Mouse (Mus musculus): ENCODE results near the gene Lasp1.
"Not testable (repeated sequence)": the region's sequence is repeated elsewhere in the genome, so short reads cannot be mapped to it uniquely, and the experiment has no call there.

The Lasp1 gene

DNA sequence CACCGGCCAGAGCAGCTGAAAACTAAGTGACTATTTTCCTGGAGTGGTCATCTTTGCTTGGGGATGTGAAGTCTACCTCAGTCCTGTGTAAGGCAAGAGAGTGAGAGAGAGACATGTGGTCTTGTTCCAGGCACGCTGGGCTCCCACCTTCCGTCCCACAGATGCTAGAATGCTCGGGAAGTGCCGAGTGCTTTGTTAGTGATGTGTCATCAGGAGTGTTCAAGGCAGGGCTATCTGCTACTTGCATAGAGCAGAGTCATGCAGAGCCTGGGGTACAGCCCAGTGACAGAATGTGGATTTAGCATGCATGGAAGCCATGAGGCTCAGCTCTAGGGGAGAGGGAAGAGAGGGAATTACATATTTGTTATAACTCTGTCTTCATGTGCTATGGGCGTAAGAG lies 28.9 kb downstream of the Lasp1 start:
- DNase-seq (ENCODE audit: low read depth, low spot score): no peak

DNA sequence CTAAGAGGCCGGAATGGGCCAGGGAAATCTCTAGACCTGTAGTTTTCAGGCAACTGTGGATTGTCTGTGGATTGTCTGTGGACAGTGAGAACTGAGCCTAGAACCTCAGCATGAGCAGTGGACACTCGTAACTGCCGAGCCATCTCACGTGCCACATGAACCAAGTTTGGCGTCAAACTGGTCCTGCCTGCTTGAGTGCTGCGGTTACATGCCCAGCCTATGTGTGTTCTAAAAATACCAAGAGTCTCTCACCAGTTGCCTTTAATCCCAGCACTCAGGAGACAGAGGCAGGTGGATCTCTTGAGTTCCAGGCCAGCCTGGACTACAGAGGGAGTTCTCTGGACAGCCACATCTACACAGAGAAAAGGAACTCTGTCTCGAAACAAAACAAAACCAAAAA lies 30.6 kb downstream of the Lasp1 start:
- no peak for DNase-seq (ENCODE audit: low read depth, low spot score)

DNA sequence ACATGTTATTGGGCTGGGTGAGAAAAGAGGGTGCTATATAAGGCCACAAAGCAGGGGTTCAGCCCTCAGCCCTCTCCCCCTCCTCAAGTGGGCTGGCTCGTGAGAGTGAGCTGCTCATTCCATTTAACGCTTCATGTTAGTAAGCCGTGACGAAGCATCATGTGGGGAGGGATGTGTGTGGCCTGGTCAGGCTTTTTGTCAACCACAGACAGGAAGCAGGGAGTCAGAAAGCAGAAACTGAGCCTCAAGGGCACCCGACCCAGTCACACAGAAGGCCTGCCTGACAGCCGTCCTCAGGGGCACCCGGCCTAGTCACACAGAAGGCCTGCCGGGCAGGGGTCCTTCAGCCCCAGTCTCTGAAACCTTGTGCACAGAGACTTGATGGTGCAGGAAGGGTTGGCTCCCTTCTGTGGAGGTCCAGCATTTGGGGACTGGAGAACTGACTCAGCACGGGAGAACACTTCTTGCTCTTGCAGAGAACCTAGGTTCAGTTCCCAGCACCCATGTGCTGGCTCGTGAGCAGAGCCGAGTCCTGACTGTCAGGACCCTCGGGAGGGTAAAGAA lies 31.2 kb downstream of the Lasp1 start:
- no peak for DNase-seq (ENCODE audit: low read depth, low spot score)

DNA sequence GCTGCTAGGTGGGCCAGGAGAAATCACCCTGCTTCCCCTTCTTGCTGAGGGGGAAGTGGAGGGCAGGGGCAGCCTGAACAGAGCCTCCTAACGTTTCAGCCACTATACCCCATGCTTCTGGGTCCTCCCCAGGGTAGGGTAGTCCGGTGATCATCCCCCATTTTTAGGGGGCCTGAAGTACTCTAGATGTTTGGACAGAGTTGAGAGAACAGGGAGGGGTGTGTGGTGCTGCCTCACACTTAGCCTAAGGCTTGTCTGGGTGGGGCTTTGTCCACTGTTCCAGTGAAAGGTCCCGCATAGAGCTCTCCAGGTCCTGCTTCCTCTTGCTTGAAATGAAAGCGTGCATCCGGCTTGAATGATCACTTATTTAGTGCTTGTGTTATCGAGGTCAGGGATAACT lies 31.7 kb downstream of the Lasp1 start:
- no peak for DNase-seq (ENCODE audit: low read depth, low spot score)

DNA sequence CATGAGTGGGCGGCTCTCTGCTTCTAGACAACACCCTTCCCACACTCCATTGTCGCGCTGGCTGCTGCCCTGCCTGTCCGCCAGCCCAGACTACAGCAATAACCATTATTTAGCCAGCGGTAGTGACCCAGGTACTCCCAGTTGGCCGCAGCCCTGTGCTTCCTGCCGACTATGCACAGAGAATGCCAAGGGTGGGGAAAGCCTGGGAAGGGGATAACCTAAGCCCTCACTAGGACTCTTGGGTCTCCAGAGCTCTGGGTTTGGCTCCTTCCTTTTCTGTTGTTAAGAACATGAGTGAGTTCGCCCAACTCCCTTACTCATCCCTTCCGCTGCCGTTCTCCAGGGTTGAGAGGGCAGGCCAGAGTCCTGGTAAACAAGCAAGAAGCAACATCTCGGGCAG lies 33.2 kb downstream of the Lasp1 start:
- no peak for DNase-seq (ENCODE audit: low read depth, low spot score)

DNA sequence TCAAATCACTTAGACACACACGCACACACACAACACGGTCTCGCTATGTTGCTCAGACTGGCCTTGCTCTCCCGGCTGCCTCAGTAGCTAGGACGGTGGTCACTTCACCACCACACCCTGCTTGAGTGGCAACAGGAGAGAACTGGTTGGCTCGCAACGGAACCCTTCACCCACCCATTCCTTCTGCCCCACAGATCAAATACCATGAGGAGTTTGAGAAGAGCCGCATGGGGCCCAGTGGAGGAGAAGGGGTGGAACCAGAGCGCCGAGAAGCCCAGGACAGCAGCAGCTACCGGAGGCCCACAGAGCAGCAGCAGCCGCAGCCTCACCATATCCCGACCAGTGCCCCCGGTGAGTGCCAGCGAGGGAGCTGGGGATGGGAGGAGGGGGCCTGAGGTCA lies 34.6 kb downstream of the Lasp1 start:
- DNase-seq (ENCODE audit: low read depth, low spot score): no peak

DNA sequence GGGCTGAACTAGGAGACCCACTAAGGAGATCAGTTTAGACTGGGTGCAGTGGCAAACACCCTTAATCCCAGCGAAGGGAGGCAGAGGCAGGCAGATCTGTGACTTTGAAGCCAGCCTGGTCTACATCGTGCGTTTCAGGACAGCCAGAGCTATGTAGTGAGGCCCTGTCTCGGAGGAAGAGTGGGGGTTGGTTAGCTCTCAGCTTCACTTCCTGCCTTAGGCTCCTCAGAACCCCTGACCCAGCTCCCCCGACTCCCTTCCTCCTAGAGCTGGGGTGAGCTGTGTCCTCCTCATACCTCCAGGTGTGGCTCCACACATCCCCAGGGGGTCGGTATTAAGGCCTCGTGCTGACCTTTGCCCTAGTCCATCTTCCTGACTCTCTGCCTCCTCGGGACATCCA lies 37.7 kb downstream of the Lasp1 start:
- no peak for DNase-seq (ENCODE audit: low read depth, low spot score)

DNA sequence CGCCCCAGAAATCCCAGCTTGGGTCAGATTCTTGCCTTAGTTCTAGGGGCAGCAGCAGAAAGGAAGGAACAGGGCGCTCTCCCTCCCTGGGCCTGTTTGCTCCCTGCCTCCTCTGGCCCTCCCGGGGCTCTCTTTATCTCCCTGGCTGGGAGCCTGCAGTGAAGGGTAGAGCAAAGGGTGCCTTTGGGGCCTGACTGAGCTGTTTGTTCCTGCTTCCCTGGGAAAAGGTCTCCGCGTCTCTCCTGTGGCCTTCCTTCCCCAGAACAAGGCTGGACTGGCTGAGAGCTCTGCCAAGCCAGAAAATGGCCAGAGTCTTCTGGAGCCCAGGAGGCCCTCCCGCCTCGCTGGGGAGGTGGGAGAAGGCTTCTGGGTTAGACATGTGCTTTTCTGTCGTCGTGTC lies 38.3 kb downstream of the Lasp1 start:
- DNase-seq (ENCODE audit: low read depth, low spot score): not testable (repeated sequence)

DNA sequence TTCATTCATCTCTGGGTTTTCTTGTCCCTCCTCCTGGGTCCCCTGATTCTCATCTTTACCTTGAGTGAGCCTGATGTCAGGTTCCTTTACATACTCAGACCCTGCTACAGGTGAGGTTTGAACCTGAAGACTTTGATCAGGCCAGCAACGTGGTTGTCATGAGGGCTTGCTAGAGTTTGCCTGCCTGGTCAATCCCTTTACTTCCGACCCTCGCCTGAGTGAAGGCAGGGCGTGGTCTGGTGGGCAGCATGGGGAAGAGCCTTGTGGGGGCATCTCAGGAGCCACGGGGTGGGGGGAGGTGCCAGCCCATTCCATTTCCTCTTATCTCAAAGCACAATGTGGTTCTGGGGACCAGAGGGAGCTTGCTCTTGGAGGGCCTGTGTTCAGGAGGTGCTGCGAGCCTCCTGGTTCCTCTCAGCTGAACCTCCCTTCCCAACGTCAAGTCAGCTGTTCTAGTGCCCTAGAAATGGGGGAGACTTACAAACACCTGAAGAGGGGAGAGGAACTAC lies 38.9 kb downstream of the Lasp1 start:
- no peak for DNase-seq (ENCODE audit: low read depth, low spot score)

DNA sequence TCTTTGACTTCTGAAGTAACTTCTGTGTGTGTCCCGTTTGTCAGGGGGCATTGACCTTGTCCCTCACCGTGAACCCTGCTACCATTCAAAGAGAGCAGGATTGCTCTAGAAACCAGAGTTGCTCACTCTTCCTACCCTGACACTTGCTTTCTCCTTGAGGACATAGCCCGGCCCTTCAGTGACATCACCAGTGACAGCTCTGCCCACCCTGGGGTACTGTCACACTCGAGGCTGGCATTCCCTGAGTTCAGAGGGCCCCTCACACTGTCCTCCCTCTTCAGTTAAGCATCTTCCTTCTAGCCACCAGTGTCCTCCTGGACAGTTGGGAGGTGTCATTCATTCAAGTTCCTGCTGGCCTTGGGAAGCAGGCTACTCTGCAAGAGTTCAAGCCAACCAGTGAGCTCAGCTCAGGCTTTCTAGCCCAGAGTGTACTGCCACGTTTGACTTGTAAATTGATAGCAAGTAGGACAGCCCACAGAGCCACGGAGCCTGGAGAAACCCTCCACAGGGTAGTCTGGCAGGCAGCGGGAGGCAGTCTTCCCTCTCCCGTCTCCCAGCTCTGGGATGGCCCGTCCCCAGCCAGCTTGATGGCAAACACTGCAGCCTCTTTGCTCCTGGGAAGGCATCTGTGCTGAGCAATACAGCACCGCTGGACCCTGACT lies 40.1 kb downstream of the Lasp1 start:
- DNase-seq (ENCODE audit: low read depth, low spot score): no peak

DNA sequence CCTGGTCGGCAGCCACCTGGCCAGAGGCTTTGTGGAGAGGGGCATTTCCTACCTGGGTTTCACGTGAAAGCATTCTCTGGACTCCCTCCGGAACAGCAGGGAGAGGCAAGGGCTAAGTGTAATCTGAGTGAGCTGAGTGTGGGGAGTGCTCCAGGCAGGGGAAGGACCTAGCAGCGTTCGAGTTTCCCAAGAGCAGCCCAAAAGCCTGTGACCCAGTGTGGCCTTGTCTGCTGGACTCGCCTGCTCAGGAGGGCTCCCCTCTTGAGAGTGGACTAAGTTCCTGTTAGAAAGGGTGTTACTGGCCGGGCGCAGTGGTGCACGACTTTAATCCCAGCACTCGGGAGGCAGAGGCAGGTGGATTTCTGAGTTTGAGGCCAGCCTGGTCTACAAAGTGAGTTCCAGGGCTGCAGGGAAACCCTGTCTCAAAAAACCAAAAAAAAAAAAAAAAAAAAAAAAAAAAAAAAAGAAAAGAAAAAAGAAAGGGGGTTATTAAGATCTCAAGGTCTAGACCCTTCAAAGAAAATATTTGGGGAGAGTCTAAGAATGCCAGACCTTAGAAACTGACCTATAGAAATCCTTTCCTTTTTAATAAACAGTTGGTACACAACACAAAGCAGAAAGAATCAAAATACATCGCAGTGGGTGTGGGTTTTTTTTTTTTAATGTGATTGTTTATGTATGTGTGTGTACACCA lies 40.8 kb downstream of the Lasp1 start:
- no peak for DNase-seq (ENCODE audit: low read depth, low spot score)

DNA sequence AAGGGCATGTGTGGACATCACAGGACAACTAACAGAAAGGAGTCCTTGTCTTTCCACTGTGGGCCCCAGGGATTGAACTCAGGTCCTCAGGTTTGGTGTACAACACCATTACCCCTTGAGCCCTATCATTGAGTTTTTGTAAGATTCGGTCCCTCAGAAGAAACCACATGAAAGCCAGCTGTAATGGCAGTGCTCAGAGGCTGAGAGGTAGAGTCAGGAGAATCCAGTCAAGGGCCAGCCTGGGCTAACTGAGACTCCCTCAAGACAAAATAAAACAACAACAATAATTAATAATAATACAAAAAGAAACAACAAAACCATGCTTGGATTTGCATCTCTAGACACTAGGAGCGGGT lies 41.3 kb downstream of the Lasp1 start:
- no peak for DNase-seq (ENCODE audit: low read depth, low spot score)

DNA sequence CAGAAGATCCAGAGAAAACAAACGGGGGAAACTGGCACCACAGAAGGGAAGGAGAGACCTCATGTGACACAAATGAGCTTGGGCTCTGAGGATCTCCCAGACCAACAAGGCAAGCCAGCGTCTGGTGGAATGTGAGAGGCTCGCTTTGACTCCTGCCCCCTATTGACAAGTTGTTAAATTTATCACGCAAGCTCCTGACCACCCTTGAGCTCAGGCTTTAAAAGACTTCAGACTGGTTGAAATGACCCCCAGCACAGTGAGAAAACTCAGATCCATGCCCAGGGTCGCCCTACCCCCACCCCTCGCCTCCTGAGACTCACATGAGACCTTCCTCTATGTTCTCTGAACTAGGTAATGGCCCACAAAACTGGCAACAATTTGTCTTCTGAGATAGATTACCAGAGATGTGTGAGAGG lies 41.7 kb downstream of the Lasp1 start, which contains the start of gene B230217C12Rik:
B230217C12Rik (plus strand) TSS at position 242 of the 416 bp plus-strand sequence.
- DNase-seq (ENCODE audit: low read depth, low spot score): peak; percentile 71

DNA sequence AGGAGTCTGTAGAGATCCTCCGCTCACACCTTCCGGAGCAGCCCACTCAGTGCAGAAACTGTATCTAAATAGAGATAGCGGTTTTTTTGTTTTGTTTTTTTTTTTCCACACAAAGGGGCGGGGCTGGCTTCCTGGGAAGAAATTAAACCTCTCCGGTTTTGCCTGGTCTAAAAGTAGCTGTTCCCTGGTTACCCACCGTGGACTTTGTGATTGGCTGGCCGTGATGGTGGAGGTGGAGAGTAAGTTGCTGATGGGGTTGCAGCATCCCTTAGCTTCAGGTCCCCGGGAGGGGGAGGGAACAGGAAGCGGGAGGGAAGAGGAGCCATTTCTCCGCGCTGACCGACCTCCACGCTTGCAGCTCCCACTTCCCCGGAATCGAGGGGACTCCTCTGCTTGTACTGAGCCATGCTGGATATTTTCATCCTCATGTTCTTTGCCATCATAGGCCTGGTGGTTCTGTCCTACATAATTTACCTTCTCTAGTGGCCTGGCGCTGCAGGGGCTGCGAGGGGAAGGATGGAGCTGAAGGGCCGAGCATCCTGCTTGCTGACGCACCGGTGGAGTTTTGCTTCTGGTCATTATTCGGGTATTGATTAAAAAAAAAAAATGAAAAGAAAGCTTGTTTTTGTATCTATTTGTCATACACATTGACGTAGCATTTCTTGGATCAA lies 42.3 kb downstream of the Lasp1 start:
- DNase-seq (ENCODE audit: low read depth, low spot score): peak; percentile 88

DNA sequence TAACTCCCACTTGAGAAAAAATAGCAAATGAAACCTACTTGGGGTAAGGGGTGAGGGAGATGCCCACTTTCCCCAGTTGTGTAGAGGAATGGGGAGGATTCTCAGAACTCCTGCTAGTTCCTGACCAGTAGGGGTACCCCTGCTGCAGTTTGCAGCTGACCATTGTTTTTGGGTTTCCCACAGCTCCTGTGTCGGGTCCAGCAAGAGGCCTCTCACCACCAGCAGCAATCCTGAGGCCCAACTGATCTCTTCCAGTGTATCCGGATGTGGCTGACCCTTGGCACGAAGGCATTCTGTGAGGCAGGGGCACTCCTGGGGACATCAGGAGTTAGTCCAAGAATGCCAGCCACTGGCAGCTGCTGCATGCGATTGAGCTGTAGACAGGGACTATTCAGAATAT lies 43.2 kb downstream of the Lasp1 start:
- DNase-seq (ENCODE audit: low read depth, low spot score): no peak

DNA sequence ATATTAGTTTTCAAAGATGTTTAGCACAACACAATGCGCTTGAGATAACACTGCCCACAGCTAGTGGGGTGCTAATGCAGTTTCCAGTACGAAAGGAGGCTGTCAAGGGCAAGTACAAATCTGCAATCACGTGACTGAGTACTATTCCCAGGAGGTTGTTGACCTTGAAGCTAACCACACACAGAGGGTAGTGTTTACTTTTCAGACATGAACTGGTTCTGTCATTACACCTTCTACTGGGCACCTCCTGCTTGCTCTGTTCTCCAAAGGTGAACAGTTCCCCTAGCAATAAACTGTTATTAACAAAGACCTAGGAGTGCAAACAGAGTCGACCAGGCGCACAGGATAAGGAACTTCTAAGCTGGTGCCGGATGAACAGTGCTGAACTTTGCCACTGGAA lies 51.6 kb downstream of the Lasp1 start:
- DNase-seq (ENCODE audit: low read depth, low spot score): no peak

DNA sequence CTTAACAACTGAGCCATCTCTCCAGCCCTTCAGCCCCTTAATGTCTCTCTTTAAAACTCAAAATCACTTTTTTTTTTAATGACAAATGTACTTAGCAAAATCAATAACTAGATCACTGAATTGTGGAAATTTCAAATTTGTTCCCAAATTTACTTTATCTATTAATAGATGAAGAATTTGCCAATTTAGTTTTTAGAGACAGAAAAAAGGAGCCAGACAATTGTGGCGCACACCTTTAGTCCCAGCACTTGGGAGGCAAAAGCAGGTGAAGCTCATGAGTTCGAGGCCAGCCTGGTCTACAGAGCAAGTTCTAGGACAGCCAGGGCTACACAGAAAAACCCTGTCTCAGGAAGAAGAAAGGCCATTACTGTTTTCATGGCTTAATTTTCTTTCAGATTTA lies 52.8 kb downstream of the Lasp1 start:
- no peak for DNase-seq (ENCODE audit: low read depth, low spot score)

DNA sequence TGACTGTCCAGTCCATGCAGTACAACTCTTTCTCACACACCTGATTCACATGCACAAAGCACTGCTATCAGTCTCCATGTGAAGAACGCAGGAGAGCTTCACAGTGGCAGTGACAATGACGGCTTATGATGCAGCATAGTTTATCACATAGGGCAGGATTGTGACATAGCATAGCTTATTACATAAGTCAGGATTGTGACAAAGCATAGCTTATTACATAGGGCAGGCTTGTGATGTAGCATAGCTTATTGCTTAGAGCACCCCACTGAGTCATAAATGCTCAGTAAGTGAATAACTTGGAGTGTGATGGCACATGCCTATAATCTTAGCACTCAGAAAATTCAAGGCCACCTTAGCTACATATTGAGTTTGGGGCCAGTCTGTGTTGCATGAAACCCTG lies 56.7 kb downstream of the Lasp1 start:
- DNase-seq (ENCODE audit: low read depth, low spot score): no peak

DNA sequence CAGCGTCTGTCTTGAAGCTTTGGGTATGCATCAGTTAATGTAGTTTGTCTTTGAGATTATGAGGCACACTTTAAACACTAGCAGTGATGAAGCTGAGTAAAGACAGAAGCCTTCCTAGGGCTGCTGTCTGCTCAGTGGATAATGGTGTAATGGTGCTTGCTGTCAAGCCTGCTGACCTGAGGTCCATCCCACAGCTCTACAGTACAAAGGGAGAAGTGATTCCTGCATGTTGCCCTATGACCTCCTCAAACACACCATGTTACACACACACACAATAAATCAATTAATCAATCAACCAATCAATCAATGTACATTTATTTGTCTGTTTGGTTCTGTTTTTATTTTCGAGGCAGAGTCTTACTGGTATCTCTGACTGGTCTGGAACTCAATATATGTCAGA lies 63.3 kb downstream of the Lasp1 start:
- no peak for DNase-seq (ENCODE audit: low read depth, low spot score)

DNA sequence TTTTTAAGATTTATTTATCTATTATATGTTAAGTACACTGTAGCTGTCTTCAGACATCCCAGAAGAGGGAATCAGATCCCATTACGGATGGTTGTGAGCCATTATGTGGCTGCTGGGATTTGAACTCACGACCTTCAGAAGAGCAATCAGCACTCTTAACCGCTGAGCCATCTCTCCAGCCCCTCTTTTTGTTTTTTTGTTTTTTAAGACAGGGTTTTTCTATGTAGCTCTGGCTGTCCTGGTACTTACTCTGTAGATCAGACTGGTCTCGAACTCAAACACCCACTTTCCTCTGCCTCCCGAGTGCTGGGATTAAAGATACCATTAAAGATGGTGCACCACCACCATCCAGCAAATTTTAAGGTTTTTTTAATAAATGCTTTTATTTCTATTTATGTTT lies 66.6 kb downstream of the Lasp1 start:
- DNase-seq (ENCODE audit: low read depth, low spot score): no peak

DNA sequence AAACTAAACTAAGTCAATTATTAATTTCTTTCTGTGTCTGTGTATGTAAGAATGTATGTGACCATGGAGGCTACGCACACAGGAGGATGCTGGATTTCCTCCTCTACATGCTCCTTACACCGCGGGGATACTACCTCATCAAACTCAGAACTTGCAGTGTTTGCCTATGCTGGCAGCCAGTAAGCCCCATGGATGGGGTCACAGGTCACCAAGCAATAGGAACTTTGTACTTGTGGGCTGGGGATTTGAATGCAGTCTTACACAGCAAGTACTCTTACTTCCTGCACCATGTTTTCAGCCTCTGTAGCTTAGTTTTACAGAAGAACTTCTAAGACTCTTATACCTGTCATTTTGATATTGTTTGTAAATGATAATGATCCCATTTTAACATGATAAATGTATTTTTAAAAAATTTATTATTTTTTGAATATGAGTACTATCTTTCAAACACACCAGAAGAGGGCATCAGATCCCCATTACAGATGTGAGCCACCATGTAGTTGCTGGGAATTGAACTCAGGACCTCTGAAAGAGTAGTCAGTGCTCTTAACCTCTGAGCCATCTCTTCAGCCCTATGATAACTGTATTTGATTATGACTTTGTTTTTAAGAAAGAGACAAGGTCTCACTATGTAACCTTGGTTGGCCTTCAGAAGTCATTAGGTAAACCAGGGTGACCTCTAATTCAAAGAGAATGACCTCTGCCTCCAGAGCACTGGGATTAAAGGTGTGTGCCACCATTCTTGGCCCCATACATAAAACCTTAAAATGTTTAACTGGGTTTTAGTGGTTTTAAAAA lies 67.5 kb downstream of the Lasp1 start:
- no peak for DNase-seq (ENCODE audit: low read depth, low spot score)

DNA sequence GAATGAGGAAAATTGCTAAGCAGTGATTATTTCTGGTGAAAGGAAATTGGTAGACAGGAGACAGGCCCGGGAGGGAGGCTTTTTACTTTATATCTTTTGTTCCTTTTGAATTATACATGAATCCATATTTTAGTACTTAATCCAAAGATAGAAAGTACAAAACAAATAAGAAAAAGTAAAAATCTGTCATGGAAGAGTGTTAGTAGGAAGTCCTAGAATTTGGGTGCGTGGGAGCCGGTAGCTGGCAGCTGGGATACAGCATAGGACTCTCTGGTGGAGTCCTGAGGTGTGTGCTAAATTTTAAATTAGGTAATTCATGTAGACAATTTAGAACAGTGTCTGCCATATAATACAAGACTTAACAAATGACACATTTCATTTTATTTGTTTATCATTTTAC lies 68.8 kb downstream of the Lasp1 start:
- DNase-seq (ENCODE audit: low read depth, low spot score): no peak

Measured in mesoderm, embryonic 11.5 days (tissue).